Mouse (Mus musculus): Measurements from ENCODE around the gene Snap47. TPM values are rescaled to one million over a fixed set of nuclear protein-coding genes. Genes with fewer than 3 reads are reported as not detected.

Gene Snap47
- total and polyA plus RNA-seq, 3 experiments = 13.3 to 34.9 (median 27.9) TPM

- Histone ChIP-seq H3K4me3 (ENCODE audit: low read depth, low read length) (no peak overlapping the region), H3K27me3 (ENCODE audit: insufficient read depth, low read length) (no peaks in the 10 kb centered on the region), H3K36me3 (replicated peaks) (peaks cover 64% of the 10 kb centered on the region), H3K4me1 (ENCODE audit: insufficient read depth, low read depth, low read length) (peaks cover 2% of the 10 kb centered on the region; the same call in 1 of the 2 replicates), H3K9me3 (replicated peaks) (no peaks in the 10 kb centered on the region)
- TF ChIP-seq GATA2 (IDR thresholded peaks at IDR 0.05; ENCODE audit: borderline replicate concordance, low read depth, low read length) = no peak
- no peak for TF ChIP-seq TAL1 (conservative IDR thresholded peaks at IDR 0.05; ENCODE audit: low read depth, low read length)
- no peak for TF ChIP-seq GATA1 (IDR thresholded peaks at IDR 0.05; ENCODE audit: borderline replicate concordance, low read length)
- no peak for TF ChIP-seq POLR2AphosphoS5 (IDR thresholded peaks at IDR 0.05; ENCODE audit: insufficient replicate concordance, low read depth, low read length)
- DNase-seq (ENCODE audit: low spot score) (no peak), ATAC-seq (ENCODE audit: extremely low read depth, insufficient number of reproducible peaks, low FRiP score, poor library complexity, severe bottlenecking) (no peak)
These were observed 21.0 kb downstream of the Snap47 start for GRCm38 (mm10) chr11:59429959-59430358.

GRCm38 (mm10) chr11:59428057-59428660, 22.8 kb downstream of the Snap47 start:
- TF ChIP-seq CTCF (IDR thresholded peaks at IDR 0.05; ENCODE audit: low read depth, low read length) (no peak), POLR2AphosphoS5 (IDR thresholded peaks at IDR 0.05; ENCODE audit: insufficient replicate concordance, low read depth, low read length) (no peak), GATA2 (IDR thresholded peaks at IDR 0.05; ENCODE audit: borderline replicate concordance, low read depth, low read length) (no peak), TAL1 (conservative IDR thresholded peaks at IDR 0.05; ENCODE audit: low read depth, low read length) (no peak), GATA1 (IDR thresholded peaks at IDR 0.05; ENCODE audit: borderline replicate concordance, low read length) (no peak)
- Histone ChIP-seq H3K4me1 (ENCODE audit: insufficient read depth, low read depth, low read length) (peaks cover 2% of the 10 kb centered on the region; the same call in 1 of the 2 replicates), H3K36me3 (replicated peaks) (peaks cover 76% of the 10 kb centered on the region), H3K27me3 (ENCODE audit: insufficient read depth, low read length) (no peaks in the 10 kb centered on the region), H3K4me3 (ENCODE audit: low read depth, low read length) (no peak overlapping the region), H3K9me3 (replicated peaks) (no peaks in the 10 kb centered on the region)
- ATAC-seq (ENCODE audit: extremely low read depth, insufficient number of reproducible peaks, low FRiP score, poor library complexity, severe bottlenecking) (no peak), DNase-seq (ENCODE audit: low spot score) (no peak)

GRCm38 (mm10) chr11:59425671-59426101, 25.3 kb downstream of the Snap47 start:
- no peaks in the 10 kb centered on the region for H3K9me3 ChIP-seq (replicated peaks)
- H3K4me1 ChIP-seq (ENCODE audit: insufficient read depth, low read depth, low read length) = no peaks in the 10 kb centered on the region
- no peak for ATAC-seq (ENCODE audit: extremely low read depth, insufficient number of reproducible peaks, low FRiP score, poor library complexity, severe bottlenecking)
- peaks cover 79% of the 10 kb centered on the region for H3K36me3 ChIP-seq (replicated peaks)
- TF ChIP-seq CTCF (IDR thresholded peaks at IDR 0.05; ENCODE audit: low read depth, low read length) = no peak
- TF ChIP-seq POLR2AphosphoS5 (IDR thresholded peaks at IDR 0.05; ENCODE audit: insufficient replicate concordance, low read depth, low read length) = no peak
- no peak for TF ChIP-seq GATA2 (IDR thresholded peaks at IDR 0.05; ENCODE audit: borderline replicate concordance, low read depth, low read length)
- no peaks in the 10 kb centered on the region for H3K27me3 ChIP-seq (ENCODE audit: insufficient read depth, low read length)
- DNase-seq (ENCODE audit: low spot score) = no peak
- H3K4me3 ChIP-seq (ENCODE audit: low read depth, low read length) = no peak overlapping the region

GRCm38 (mm10) chr11:59423010-59423588, 27.9 kb downstream of the Snap47 start:
- H3K9me3 ChIP-seq (replicated peaks) = no peaks in the 10 kb centered on the region
- DNase-seq (ENCODE audit: low spot score) (no peak), ATAC-seq (ENCODE audit: extremely low read depth, insufficient number of reproducible peaks, low FRiP score, poor library complexity, severe bottlenecking) (no peak)
- H3K27me3 ChIP-seq (ENCODE audit: insufficient read depth, low read length) = no peaks in the 10 kb centered on the region
- TF ChIP-seq POLR2AphosphoS5 (IDR thresholded peaks at IDR 0.05; ENCODE audit: insufficient replicate concordance, low read depth, low read length) (no peak), GATA2 (IDR thresholded peaks at IDR 0.05; ENCODE audit: borderline replicate concordance, low read depth, low read length) (no peak), GATA1 (IDR thresholded peaks at IDR 0.05; ENCODE audit: borderline replicate concordance, low read length) (no peak), TAL1 (conservative IDR thresholded peaks at IDR 0.05; ENCODE audit: low read depth, low read length) (no peak), CTCF (IDR thresholded peaks at IDR 0.05; ENCODE audit: low read depth, low read length) (no peak)
- peaks cover 9% of the 10 kb centered on the region for H3K4me1 ChIP-seq (ENCODE audit: insufficient read depth, low read depth, low read length)
- no peak overlapping the region for H3K4me3 ChIP-seq (ENCODE audit: low read depth, low read length)
- H3K36me3 ChIP-seq (replicated peaks) = peaks cover 93% of the 10 kb centered on the region

GRCm38 (mm10) chr11:59421967-59422366, 29.0 kb downstream of the Snap47 start:
- ATAC-seq (ENCODE audit: extremely low read depth, insufficient number of reproducible peaks, low FRiP score, poor library complexity, severe bottlenecking) = no peak
- Histone ChIP-seq H3K27me3 (ENCODE audit: insufficient read depth, low read length) (no peaks in the 10 kb centered on the region), H3K36me3 (replicated peaks) (peaks cover 87% of the 10 kb centered on the region), H3K4me3 (ENCODE audit: low read depth, low read length) (no peak overlapping the region), H3K4me1 (ENCODE audit: insufficient read depth, low read depth, low read length) (peaks cover 9% of the 10 kb centered on the region), H3K9me3 (replicated peaks) (no peaks in the 10 kb centered on the region)
- no peak for DNase-seq (ENCODE audit: low spot score)
- TF ChIP-seq TAL1 (conservative IDR thresholded peaks at IDR 0.05; ENCODE audit: low read depth, low read length) (no peak), GATA1 (IDR thresholded peaks at IDR 0.05; ENCODE audit: borderline replicate concordance, low read length) (no peak), GATA2 (IDR thresholded peaks at IDR 0.05; ENCODE audit: borderline replicate concordance, low read depth, low read length) (no peak), POLR2AphosphoS5 (IDR thresholded peaks at IDR 0.05; ENCODE audit: insufficient replicate concordance, low read depth, low read length) (no peak), CTCF (IDR thresholded peaks at IDR 0.05; ENCODE audit: low read depth, low read length) (no peak)

GRCm38 (mm10) chr11:59421436-59421835, 29.6 kb downstream of the Snap47 start:
- ATAC-seq (ENCODE audit: extremely low read depth, insufficient number of reproducible peaks, low FRiP score, poor library complexity, severe bottlenecking) (no peak), DNase-seq (ENCODE audit: low spot score) (no peak)
- Histone ChIP-seq H3K27me3 (ENCODE audit: insufficient read depth, low read length) (no peaks in the 10 kb centered on the region), H3K4me3 (ENCODE audit: low read depth, low read length) (no peak overlapping the region), H3K9me3 (replicated peaks) (no peaks in the 10 kb centered on the region), H3K36me3 (replicated peaks) (peaks cover 87% of the 10 kb centered on the region), H3K4me1 (ENCODE audit: insufficient read depth, low read depth, low read length) (peaks cover 9% of the 10 kb centered on the region)
- no peak for TF ChIP-seq GATA2 (IDR thresholded peaks at IDR 0.05; ENCODE audit: borderline replicate concordance, low read depth, low read length)
- TF ChIP-seq POLR2AphosphoS5 (IDR thresholded peaks at IDR 0.05; ENCODE audit: insufficient replicate concordance, low read depth, low read length) = no peak
- TF ChIP-seq GATA1 (IDR thresholded peaks at IDR 0.05; ENCODE audit: borderline replicate concordance, low read length) = no peak
- no peak for TF ChIP-seq CTCF (IDR thresholded peaks at IDR 0.05; ENCODE audit: low read depth, low read length)
- no peak for TF ChIP-seq TAL1 (conservative IDR thresholded peaks at IDR 0.05; ENCODE audit: low read depth, low read length)
